8 mouse cellular contexts compared by ENCODE assay signal in genomic region chr11:23894141-23895059, GRCm38 (mm10). TPM values are rescaled to one million over a fixed set of nuclear protein-coding genes. Genes with fewer than 3 reads are reported as not detected.
DNase-seq lines count a peak whose midpoint lies in the region; ATAC-seq lines count a peak whose summit lies in the region.

No protein-coding gene starts in this region.

- peak overlapping the region; percentile 83 for H3K4me2 ChIP-seq in heart, embryonic 15.5 days
- H3K4me2 ChIP-seq in neural tube, embryonic 15.5 days = peak overlapping the region; percentile 58

- H3K27ac ChIP-seq in brown adipose tissue, adult 24 weeks (replicated peaks; ENCODE audit: low read depth, low read length) = peak overlapping the region; percentile 87
- peak overlapping the region; percentile 94 for H3K27ac ChIP-seq in heart, embryonic 15.5 days
- peak overlapping the region; percentile 88 for H3K27ac ChIP-seq in neural tube, embryonic 15.5 days (replicated peaks)

- under 1% methylated on average over 48 of the region's 48 CpGs for WGBS in heart, embryonic 15.5 days
- 1% methylated on average over 47 of the region's 48 CpGs for WGBS in neural tube, embryonic 15.5 days

- peak overlapping the region; percentile 98 for H3K4me3 ChIP-seq in brown adipose tissue, adult 24 weeks (ENCODE audit: insufficient read depth, low read depth, low read length)
- peak overlapping the region; percentile 96 for H3K4me3 ChIP-seq in heart, embryonic 15.5 days
- peak overlapping the region; percentile 86 for H3K4me3 ChIP-seq in neural tube, embryonic 15.5 days (replicated peaks)

- H3K9me3 ChIP-seq in heart, embryonic 15.5 days (replicated peaks) = no peaks in the 10 kb centered on the region
- no peaks in the 10 kb centered on the region for H3K9me3 ChIP-seq in neural tube, embryonic 15.5 days (replicated peaks)

- peaks cover 2% of the 10 kb centered on the region for H3K36me3 ChIP-seq in heart, embryonic 15.5 days
- H3K36me3 ChIP-seq in neural tube, embryonic 15.5 days = peaks cover 8% of the 10 kb centered on the region

- peak; percentile 8 for DNase-seq in kidney, adult 9 months
- no peak for DNase-seq in kidney, postnatal 10 days
- DNase-seq in ES-CJ7 (ENCODE audit: low read depth, low spot score) (peak; percentile 28), liver (peak; percentile 26)
- DNase-seq in right cerebral cortex, postnatal 4 days = no peak

- H3K27me3 ChIP-seq in heart, embryonic 15.5 days = no peaks in the 10 kb centered on the region
- H3K27me3 ChIP-seq in neural tube, embryonic 15.5 days (replicated peaks) = no peaks in the 10 kb centered on the region

- peak; percentile 73 for ATAC-seq in heart, embryonic 15.5 days (replicated peaks; ENCODE audit: insufficient number of reproducible peaks, insufficient read depth, low FRiP score, low read depth)
- ATAC-seq in neural tube, embryonic 15.5 days (ENCODE audit: low FRiP score) = peak; percentile 86

- H3K9ac ChIP-seq in heart, embryonic 15.5 days = peak overlapping the region; percentile 79
- peak overlapping the region; percentile 85 for H3K9ac ChIP-seq in neural tube, embryonic 15.5 days (replicated peaks)

- peaks cover 4% of the 10 kb centered on the region for H3K4me1 ChIP-seq in brown adipose tissue, adult 24 weeks (ENCODE audit: control insufficient read depth, insufficient read depth, insufficient read length, low read length)
- H3K4me1 ChIP-seq in heart, embryonic 15.5 days (replicated peaks) = peaks cover 3% of the 10 kb centered on the region
- H3K4me1 ChIP-seq in neural tube, embryonic 15.5 days = peaks cover 10% of the 10 kb centered on the region

RNA-seq across cellular contexts. Expression of gene Papolg, which starts 0.7 kb away (rescaled TPM):
- polyA plus RNA-seq in brown adipose tissue, adult 24 weeks (2012; ENCODE audit: insufficient read depth, insufficient read length, missing spikeins) = 3.8 and 5.3 TPM in 2 replicates
- polyA plus RNA-seq in heart, embryonic 15.5 days (2015; fragmentation: Nextera tagmentation; extraction: Ambion mirVana) = 8.7 and 9.1 TPM in 2 replicates
- 15.9 and 17.3 TPM in 2 replicates for polyA plus RNA-seq in neural tube, embryonic 15.5 days (2015; fragmentation: Nextera tagmentation; extraction: Ambion mirVana)

Comparison
In these comparisons a context has a peak if more than half of its experiments do, and no peak if none do; other contexts are left out.
1. DNase-seq: peak in kidney, adult 9 months (single experiment), ES-CJ7 (single experiment) and liver (single experiment); none in kidney, postnatal 10 days (single experiment) and right cerebral cortex, postnatal 4 days (single experiment).
2. Peak in every context shown above with its lines, with median percentiles within 50 percentile points of each other: H3K27ac ChIP-seq and H3K4me3 ChIP-seq.